Comparison of ENCODE assay signal across 8 mouse cellular contexts in the genomic region with DNA sequence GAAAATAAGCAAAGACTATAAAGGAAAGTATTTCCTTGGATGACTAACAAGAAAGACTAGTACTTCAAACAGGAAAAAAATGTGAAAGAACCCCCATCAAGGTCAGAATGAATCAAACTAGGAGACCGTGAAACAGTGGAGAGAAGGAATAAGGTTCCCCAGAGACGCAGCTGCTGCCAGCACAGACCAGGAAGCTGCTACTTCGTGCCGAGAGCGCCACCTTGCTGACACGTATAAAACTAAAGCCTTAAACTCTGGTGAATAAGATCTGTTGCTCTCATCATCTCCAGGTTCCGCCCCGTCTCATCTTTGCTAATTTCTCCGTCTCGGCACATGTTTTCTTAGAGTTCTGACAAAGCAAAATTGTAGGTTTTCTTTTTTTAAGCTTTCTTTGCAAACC.
A peak's percentile ranks its signal among the peaks of the same experiment; 100 is the strongest.
DNase-seq lines count a peak whose midpoint lies in the region; ATAC-seq and TF ChIP-seq lines count a peak whose summit lies in the region.

No protein-coding gene starts in this region.

- peak; percentile 52 for TF ChIP-seq CTCF in Patski (IDR thresholded peaks at IDR 0.05)
- TF ChIP-seq CTCF in left cerebral cortex, adult 2 months (IDR thresholded peaks at IDR 0.05): peak; percentile 66

- CTCF ChIA-PET in Patski (lab: Charles Lee): no interaction called here

- H3K4me1 ChIP-seq in midbrain, embryonic 10.5 days: no peaks in the 10 kb centered on the region

- no peaks in the 10 kb centered on the region for H3K36me3 ChIP-seq in midbrain, embryonic 10.5 days

- no peaks in the 10 kb centered on the region for H3K27me3 ChIP-seq in Patski
- no peaks in the 10 kb centered on the region for H3K27me3 ChIP-seq in midbrain, embryonic 10.5 days (ENCODE audit: low read depth, poor library complexity, severe bottlenecking)

- intact Hi-C loops in left cerebral cortex, adult 2 months (cut with DNase I): no loop called here

- POLR2A ChIA-PET in Patski (lab: Charles Lee): no interaction called here

- in situ Hi-C loops in Patski (cut with MboI; ENCODE audit: low pct_unique_long_range_greater_than_20kb): no loop called here

- H3K4me3 ChIP-seq in left cerebral cortex, adult 2 months: no peak overlapping the region
- H3K4me3 ChIP-seq in midbrain, embryonic 10.5 days: no peak overlapping the region

- no peak for ATAC-seq in Patski

- H3K9me3 ChIP-seq in midbrain, embryonic 10.5 days (replicated peaks): no peaks in the 10 kb centered on the region

- DNase-seq in Patski (ENCODE audit: low read depth, low spot score): no peak
- DNase-seq in cerebellum, adult 8-10 months: peak; percentile 62
- DNase-seq in frontal cortex, postnatal 10 days (ENCODE audit: low spot score in 2 of 2): peak; percentile 51 to 79
- DNase-seq in induced T-regulatory cell, adult 2 months (ENCODE audit: low read depth): peak; percentile 90
- DNase-seq in left cerebral cortex, adult 2 months (ENCODE audit: extremely low spot score in 1 of 2, low spot score in 2 of 2): peak; percentile 74 to 83
- peak; percentile 72 for DNase-seq in midbrain, embryonic 10.5 days (ENCODE audit: low spot score)
- DNase-seq in right cerebral cortex, postnatal 36 days (ENCODE audit: low spot score in 2 of 2): peak; percentile 32 to 64
- peak; percentile 51 for DNase-seq in yolk sac, embryonic 10.5 days (ENCODE audit: low spot score)

- no peak overlapping the region for H3K27ac ChIP-seq in left cerebral cortex, adult 2 months
- H3K27ac ChIP-seq in midbrain, embryonic 10.5 days (replicated peaks): no peak overlapping the region

- WGBS in midbrain, embryonic 10.5 days: 26% methylated on average over 10 of the region's 10 CpGs
